Mouse (Mus musculus) embryonic facial prominence, embryonic 11.5 days (tissue): Measurements from ENCODE around the gene Osbpl8. TPM values are rescaled to one million over a fixed set of nuclear protein-coding genes. Genes with fewer than 3 reads are reported as not detected.
"Not testable (repeated sequence)": the region's sequence is repeated elsewhere in the genome, so short reads cannot be mapped to it uniquely, and the experiment has no call there.

Experiments
- ATAC-seq: fragments of 200-750 bp; cut with Nextera tagmentation; replicated peaks from 2 replicates; pipeline ENCODE4 v1.8.0; 2017; ENCODE audit warnings: low read depth; ENCODE audit not compliant: insufficient number of reproducible peaks, low FRiP score, low TSS enrichment
- DNase-seq: peaks from one replicate; pipeline ENCODE4 v3.0.0-alpha.2; 2015; ENCODE audit warnings: low spot score
- H3K27ac ChIP-seq: fragments of 300-500 bp; sonication (generic); replicated peaks from 2 replicates; pipeline ENCODE4 v1.5.1; 2014; ENCODE audit warnings: mild to moderate bottlenecking, low read depth, low read length, control low read depth
- H3K27me3 ChIP-seq: fragments of 300-500 bp; sonication (generic); 2 replicates; pipeline ENCODE4 v1.6.1; 2014; ENCODE audit warnings: mild to moderate bottlenecking, low read length, moderate library complexity, mixed read lengths; ENCODE audit not compliant: control insufficient read depth, insufficient read depth
- H3K36me3 ChIP-seq: fragments of 300-500 bp; sonication (generic); replicated peaks from 2 replicates; pipeline ENCODE4 v1.6.1; 2014; ENCODE audit warnings: low read depth, mild to moderate bottlenecking, low read length, moderate library complexity, mixed read lengths; ENCODE audit not compliant: control insufficient read depth, insufficient read depth
- H3K4me1 ChIP-seq: fragments of 300-500 bp; sonication (generic); 2 replicates; pipeline ENCODE4 v1.6.1; 2014; ENCODE audit warnings: low read length, mixed read lengths; ENCODE audit not compliant: control insufficient read depth, insufficient read depth
- H3K4me2 ChIP-seq: fragments of 300-500 bp; sonication (generic); 2 replicates; pipeline ENCODE4 v1.6.1; 2014; ENCODE audit warnings: low read depth, mild to moderate bottlenecking, control low read depth, low read length, moderate library complexity
- H3K4me3 ChIP-seq: fragments of 300-500 bp; sonication (generic); 2 replicates; pipeline ENCODE4 v1.5.1; 2014; ENCODE audit warnings: low read depth, low read length, control low read depth
- H3K9ac ChIP-seq: fragments of 300-500 bp; sonication (generic); replicated peaks from 2 replicates; pipeline ENCODE4 v1.6.1; 2014; ENCODE audit warnings: mild to moderate bottlenecking, control low read depth, low read length
- H3K9me3 ChIP-seq: fragments of 300-500 bp; sonication (generic); replicated peaks from 2 replicates; pipeline ENCODE4 v1.6.1; 2016; ENCODE audit warnings: mild to moderate bottlenecking, low read length, inconsistent platforms, mixed read lengths; ENCODE audit not compliant: control insufficient read depth
- WGBS: fragments of 180-500 bp; shearing (Covaris S2); extraction: QIAGEN DNeasy Blood & Tissue Kit; methylation state at CpG from one replicate; pipeline ENCODE4 v1.1.7; 2014; 5-methylcytosine and 5-hydroxymethylcytosine counted together
- polyA plus RNA-seq: library from polyadenylated mRNA; unstranded; fragments of >200 nt; fragmentation: Nextera tagmentation; extraction: Ambion mirVana; gene quantifications from 2 replicates; pipeline ENCODE4 v1.2.1, GENCODE M21; 2014

Gene Osbpl8
- polyA plus RNA-seq, 1 experiment from 2014 or later, result 9.7 TPM

DNA sequence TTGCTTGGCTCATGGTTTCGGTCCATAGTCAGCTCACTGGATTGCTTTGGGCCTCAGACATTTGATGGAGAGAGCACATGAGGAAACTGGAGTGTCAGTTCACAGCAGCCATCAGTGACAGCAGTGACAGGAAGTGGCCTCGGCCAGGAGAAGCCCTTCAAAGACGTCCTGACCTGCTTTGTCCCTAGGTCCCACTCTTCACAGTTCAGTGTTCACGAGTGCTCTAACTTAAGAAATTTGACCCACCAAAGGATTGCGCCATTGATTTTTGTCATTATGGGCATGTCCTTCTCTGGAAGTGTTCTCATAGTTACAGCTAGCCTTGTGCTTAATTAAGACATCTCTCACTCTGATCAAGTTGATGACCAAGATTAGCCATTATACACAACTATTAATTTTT lies 34.2 kb downstream of the Osbpl8 start:
- not testable (repeated sequence) for H3K27me3 ChIP-seq, H3K4me3 ChIP-seq, H3K9me3 ChIP-seq, H3K4me1 ChIP-seq, H3K4me2 ChIP-seq, H3K9ac ChIP-seq, ATAC-seq, H3K27ac ChIP-seq, DNase-seq, H3K36me3 ChIP-seq
- 53% methylated on average over 4 of the region's 5 CpGs for WGBS

DNA sequence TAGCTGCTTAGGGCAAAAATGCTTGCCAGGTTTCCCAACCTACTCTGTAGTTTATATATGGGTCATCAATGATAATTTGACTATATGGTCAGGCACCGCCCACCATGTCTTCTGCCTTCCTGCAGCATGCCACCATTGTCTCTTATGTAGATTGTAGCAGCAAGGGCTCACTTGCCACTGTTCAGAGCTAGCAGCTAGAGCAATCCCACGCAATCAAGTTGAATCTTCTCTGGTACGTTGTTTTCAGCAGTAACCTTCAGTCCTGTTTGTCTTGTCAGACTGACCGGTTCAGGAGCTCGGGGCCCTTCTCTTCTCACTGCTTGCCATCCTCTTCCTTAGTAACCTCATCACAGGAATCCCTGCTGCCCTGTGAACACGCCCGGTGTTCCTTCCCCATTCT lies 36.6 kb downstream of the Osbpl8 start:
- Histone ChIP-seq H3K9me3 (no peaks in the 10 kb centered on the region), H3K4me3 (no peak overlapping the region), H3K36me3 (no peaks in the 10 kb centered on the region), H3K27ac (no peak overlapping the region), H3K4me1 (no peaks in the 10 kb centered on the region), H3K27me3 (no peaks in the 10 kb centered on the region), H3K4me2 (no peak overlapping the region), H3K9ac (no peak overlapping the region)
- 90% methylated on average over 7 of the region's 7 CpGs for WGBS
- ATAC-seq, result no peak
- DNase-seq, result no peak

DNA sequence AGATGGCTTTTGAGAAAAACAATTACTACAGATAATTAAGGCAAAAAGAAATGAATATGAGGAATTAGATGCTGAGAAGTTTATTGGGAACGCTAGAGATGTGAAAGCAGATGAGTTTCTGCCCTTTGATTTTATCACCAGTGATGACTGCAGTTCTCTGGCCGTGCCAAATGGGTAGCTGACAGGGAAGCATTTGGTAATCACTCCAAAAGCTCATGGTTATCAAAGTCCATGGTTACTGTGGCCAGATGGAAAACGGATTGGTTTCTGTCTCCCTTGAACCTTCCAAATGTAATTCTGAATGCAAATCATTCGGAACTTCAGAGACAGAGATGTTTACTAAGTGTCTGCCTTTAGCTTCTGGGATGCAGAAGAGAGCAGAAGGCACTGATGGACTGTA lies 37.1 kb downstream of the Osbpl8 start:
- Histone ChIP-seq H3K27me3 (no peaks in the 10 kb centered on the region), H3K36me3 (no peaks in the 10 kb centered on the region), H3K9ac (no peak overlapping the region), H3K4me2 (no peak overlapping the region), H3K9me3 (no peaks in the 10 kb centered on the region), H3K4me1 (no peaks in the 10 kb centered on the region), H3K27ac (no peak overlapping the region), H3K4me3 (no peak overlapping the region)
- WGBS, result 76% methylated on average over 4 of the region's 4 CpGs
- ATAC-seq (no peak), DNase-seq (no peak)

DNA sequence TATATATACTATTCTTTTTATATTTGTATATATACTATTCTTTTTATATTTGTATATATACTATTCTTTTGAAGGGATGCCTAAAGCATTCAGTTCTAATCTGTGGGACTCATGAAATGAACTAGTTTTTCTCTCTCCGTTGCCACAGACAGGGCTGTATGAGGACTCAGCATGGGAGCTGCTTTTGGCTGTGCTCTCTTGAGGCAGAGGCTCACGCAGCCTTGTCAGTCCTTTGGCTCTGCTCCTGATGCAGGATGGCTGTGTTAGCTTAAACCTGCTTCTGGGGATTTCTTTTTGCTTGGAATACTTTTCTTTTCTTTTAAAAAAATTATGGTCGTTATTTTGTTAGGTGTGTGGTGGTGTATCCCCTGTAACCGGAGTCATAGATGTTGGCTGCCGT lies 39.5 kb downstream of the Osbpl8 start:
- H3K4me1 ChIP-seq, result no peaks in the 10 kb centered on the region

DNA sequence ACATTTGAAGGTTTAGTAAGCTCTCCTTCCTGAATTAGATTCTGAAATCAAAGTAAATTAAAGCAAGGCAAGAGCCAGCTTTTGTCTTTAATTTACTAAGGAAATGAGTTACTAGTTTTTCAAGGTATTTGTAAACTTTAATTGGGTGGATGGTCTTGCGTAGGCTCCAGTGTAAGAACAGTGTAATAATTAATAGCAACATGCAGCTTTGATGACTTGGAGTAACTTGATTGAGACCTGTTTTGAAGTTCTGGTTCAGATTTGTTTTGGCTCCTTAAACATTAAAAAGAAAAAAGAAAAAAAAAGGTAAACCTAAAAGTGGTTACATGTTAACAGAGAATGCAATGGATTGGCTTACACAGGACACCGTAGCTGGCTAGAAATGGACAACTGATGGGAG lies 40.9 kb downstream of the Osbpl8 start:
- DNase-seq (no peak), ATAC-seq (no peak)
- Histone ChIP-seq H3K27ac (no peak overlapping the region), H3K9me3 (no peaks in the 10 kb centered on the region), H3K27me3 (no peaks in the 10 kb centered on the region), H3K36me3 (no peaks in the 10 kb centered on the region), H3K4me1 (no peaks in the 10 kb centered on the region), H3K4me2 (no peak overlapping the region), H3K4me3 (no peak overlapping the region), H3K9ac (no peak overlapping the region)
- WGBS, result 95% methylated on average over 2 of the region's 2 CpGs

More for the DNA sequence above, 39.5 kb downstream of the Osbpl8 start:
- 80% methylated on average over 5 of the region's 5 CpGs for WGBS
- Histone ChIP-seq H3K36me3 (no peaks in the 10 kb centered on the region), H3K27me3 (no peaks in the 10 kb centered on the region), H3K4me2 (no peak overlapping the region), H3K9me3 (no peaks in the 10 kb centered on the region), H3K27ac (no peak overlapping the region), H3K9ac (no peak overlapping the region), H3K4me3 (no peak overlapping the region)
- DNase-seq, result no peak
- no peak for ATAC-seq

DNA sequence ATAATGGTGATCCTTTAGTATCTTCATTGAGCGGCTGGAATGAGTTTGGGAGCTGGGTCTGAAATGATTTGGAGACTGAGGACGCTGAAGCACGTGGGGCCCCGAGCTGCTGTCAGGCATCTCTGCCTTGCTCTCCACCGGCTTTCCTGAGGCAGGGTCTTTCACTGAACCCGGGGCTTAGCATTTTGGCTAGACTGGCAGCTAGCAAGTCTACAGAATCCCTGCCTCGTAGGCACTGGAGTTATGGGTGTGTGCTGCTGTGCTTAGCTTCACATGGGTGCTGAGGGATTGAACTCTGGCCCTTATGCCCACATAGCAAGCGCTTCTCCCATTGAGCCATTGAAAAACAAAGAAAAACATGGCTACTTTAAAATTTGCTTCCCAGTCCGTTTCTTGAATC lies 42.8 kb downstream of the Osbpl8 start:
- H3K4me2 ChIP-seq, result no peak overlapping the region
- ATAC-seq (no peak), DNase-seq (no peak)
- H3K27ac ChIP-seq, result no peak overlapping the region
- H3K9me3 ChIP-seq, result no peaks in the 10 kb centered on the region
- H3K4me1 ChIP-seq, result no peaks in the 10 kb centered on the region
- no peaks in the 10 kb centered on the region for H3K27me3 ChIP-seq
- no peak overlapping the region for H3K9ac ChIP-seq
- WGBS, result 75% methylated on average over 9 of the region's 9 CpGs
- H3K36me3 ChIP-seq, result no peaks in the 10 kb centered on the region
- H3K4me3 ChIP-seq, result no peak overlapping the region

DNA sequence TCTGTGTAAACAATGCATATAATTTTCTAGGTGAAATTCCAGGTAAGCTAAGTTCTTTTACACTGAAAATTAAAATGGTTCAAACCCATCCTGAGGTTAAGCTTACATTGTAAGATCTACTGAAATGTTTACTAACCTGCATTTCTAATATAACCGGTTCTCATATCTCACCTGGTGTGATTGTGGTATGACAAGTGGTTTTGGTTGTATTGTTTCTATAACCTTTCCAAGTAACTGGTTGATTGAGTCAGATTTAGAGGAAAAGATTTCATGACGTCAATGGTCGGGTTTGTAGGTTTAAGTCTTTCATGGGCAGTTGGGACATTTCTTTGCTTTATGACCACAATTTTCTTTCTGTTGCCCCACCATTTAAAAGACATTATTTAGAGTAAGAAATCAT lies 49.5 kb downstream of the Osbpl8 start:
- no peak for DNase-seq
- Histone ChIP-seq H3K4me2 (no peak overlapping the region), H3K9me3 (no peaks in the 10 kb centered on the region), H3K27ac (no peak overlapping the region), H3K9ac (no peak overlapping the region), H3K4me1 (no peaks in the 10 kb centered on the region), H3K27me3 (no peaks in the 10 kb centered on the region), H3K4me3 (no peak overlapping the region), H3K36me3 (no peaks in the 10 kb centered on the region)
- no peak for ATAC-seq
- WGBS, result 90% methylated on average over 3 of the region's 3 CpGs

DNA sequence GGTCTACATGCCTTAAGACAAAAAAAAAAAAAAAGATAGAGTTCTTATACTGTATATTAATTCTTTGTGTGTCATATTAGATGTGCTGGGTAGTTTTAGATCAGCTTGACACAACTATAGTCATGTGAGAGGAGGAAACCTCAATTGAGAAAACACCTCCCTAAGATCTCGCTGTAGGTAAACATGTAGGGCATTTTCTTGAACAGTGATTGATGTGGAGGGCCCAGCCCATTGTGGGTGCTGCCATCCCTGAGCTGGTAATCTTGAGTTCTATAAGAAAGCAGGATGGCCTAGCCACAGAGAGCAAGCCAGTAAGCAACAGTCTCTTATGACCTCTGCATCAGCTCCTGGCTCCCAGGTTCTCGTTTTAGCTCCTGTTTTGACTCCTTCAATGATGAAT lies 50.1 kb downstream of the Osbpl8 start:
- no peak for DNase-seq
- no peaks in the 10 kb centered on the region for H3K36me3 ChIP-seq
- ATAC-seq, result no peak
- H3K9me3 ChIP-seq, result no peaks in the 10 kb centered on the region
- H3K27me3 ChIP-seq, result no peaks in the 10 kb centered on the region
- no peak overlapping the region for H3K27ac ChIP-seq
- no peak overlapping the region for H3K4me2 ChIP-seq
- H3K9ac ChIP-seq, result no peak overlapping the region
- WGBS, result 91% methylated on average over 2 of the region's 2 CpGs
- no peaks in the 10 kb centered on the region for H3K4me1 ChIP-seq
- H3K4me3 ChIP-seq, result no peak overlapping the region
